Mouse (Mus musculus) right cerebral cortex, adult 18-20 months (tissue): ENCODE data around the gene Glycam1.

Source experiments
- DNase-seq: peaks from one replicate; pipeline ENCODE4 v3.0.0; 2022; ENCODE audit warnings: mixed read lengths

Glycam1 gene

GRCm38 (mm10) chr15:103518600-103519385 is 46.1 kb downstream of the Glycam1 start:
- no peak for DNase-seq

GRCm38 (mm10) chr15:103514914-103515313 is 50.0 kb downstream of the Glycam1 start:
- no peak for DNase-seq

- DNase-seq: peak; percentile 76
Observed at GRCm38 (mm10) chr15:103514119-103514518, 50.8 kb downstream of the Glycam1 start.

GRCm38 (mm10) chr15:103513621-103514031 is 51.3 kb downstream of the Glycam1 start:
- DNase-seq: no peak
